Mouse (Mus musculus) bone marrow, adult 2 months (tissue): Measurements from ENCODE around the gene Rpl10-ps3. TPM values are rescaled to one million over a fixed set of nuclear protein-coding genes. Genes with fewer than 3 reads are reported as not detected.

Experiments used
- H3K27ac ChIP-seq: fragments of 200-500 bp; 2 replicates; pipeline ENCODE4 v1.5.1; 2012; ENCODE audit warnings: low read depth, mild to moderate bottlenecking, control low read depth, inconsistent platforms, low read length; ENCODE audit not compliant: control insufficient read depth, poor library complexity, insufficient read depth
- H3K4me1 ChIP-seq: fragments of 200-500 bp; 2 replicates; pipeline ENCODE4 v1.6.1; 2011; ENCODE audit warnings: low read length; ENCODE audit not compliant: control insufficient read depth, insufficient read depth
- H3K4me3 ChIP-seq: fragments of 200-500 bp; replicated peaks from 2 replicates; pipeline ENCODE3; 2011; ENCODE audit warnings: mild to moderate bottlenecking, low read depth, low read length, control low read depth; ENCODE audit not compliant: control insufficient read depth
- CTCF ChIP-seq: fragments of 200-500 bp; IDR thresholded peaks from 2 replicates; pipeline ENCODE4 v1.5.1; 2011; ENCODE audit warnings: low read length, control low read depth; ENCODE audit not compliant: control insufficient read depth, insufficient read depth
- POLR2A ChIP-seq: fragments of 200-500 bp; IDR thresholded peaks from 2 replicates; pipeline ENCODE4 v1.6.1; 2011; ENCODE audit warnings: low read depth, mild to moderate bottlenecking, control low read depth, low read length, borderline replicate concordance; ENCODE audit not compliant: control insufficient read depth
- WGBS: fragments of 180-500 bp; shearing (Covaris S2); methylation state at CpG from one replicate; pipeline ENCODE4 v1.1.7; 2018; 5-methylcytosine and 5-hydroxymethylcytosine counted together
- polyA plus RNA-seq: library from polyadenylated mRNA; stranded (reverse); fragments of >200 nt; gene quantifications from 2 replicates; pipeline ENCODE4 v1.2.4, GENCODE M21; 2011; ENCODE audit warnings: low replicate concordance; ENCODE audit not compliant: missing spikeins, insufficient read depth, insufficient read length

The Rpl10-ps3 gene
- polyA plus RNA-seq, 1 experiment = 982 TPM

DNA sequence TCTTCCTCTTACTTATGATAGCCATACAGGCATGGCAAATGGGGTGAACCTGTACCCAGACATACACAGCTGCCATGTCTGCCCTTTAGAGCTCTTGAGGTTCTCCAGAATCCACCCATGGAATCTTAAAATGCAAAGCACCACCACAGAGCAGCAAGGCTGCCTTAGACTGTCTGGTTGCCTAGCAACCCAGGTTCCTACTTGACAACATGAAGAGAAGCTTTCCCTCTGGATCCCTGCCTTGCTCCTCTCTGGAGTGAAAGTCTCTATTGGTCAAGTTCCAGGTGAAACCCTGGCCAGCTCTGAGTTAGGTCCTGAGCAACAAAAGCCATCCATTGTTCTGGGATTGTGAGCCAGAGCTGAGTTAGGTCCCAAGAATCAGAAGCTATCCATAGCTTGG is 43.0 kb downstream of the Rpl10-ps3 start:
- no peak for TF ChIP-seq POLR2A
- TF ChIP-seq CTCF = no peak
- Histone ChIP-seq H3K4me3 (no peak overlapping the region), H3K27ac (no peak overlapping the region), H3K4me1 (no peaks in the 10 kb centered on the region)

DNA sequence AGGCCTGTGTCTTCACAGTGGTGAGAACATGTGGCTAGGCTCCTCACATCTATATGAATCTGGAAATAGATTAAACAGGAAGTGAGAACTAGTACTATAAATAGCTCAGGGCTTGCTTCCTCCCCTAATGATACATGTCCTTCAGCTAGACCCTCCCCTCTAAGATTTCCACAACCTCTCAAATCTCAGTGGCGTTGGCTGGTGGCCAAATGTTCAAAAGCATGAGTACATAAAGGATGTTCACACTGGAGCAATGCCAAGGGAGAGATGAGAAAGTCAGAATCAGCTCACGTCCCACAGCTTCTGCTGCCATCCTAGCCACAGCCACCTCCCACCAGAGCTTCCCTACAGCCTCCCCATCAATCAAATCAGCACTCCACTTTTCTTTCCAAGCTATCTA is 46.4 kb downstream of the Rpl10-ps3 start:
- 47% methylated on average over 2 of the region's 2 CpGs for WGBS
- Histone ChIP-seq H3K4me1 (no peaks in the 10 kb centered on the region), H3K27ac (no peak overlapping the region), H3K4me3 (no peak overlapping the region)
- TF ChIP-seq POLR2A (no peak), CTCF (no peak)

Other genes starting within 250 kb of the Rpl10-ps3 start
- 1.5 TPM in 1 of 2 replicates, not detected in the other for gene Plet1, start 149.6 kb upstream of the Rpl10-ps3 start, polyA plus RNA-seq
- gene Pts, start 183.8 kb upstream of the Rpl10-ps3 start, polyA plus RNA-seq = 14.5 and 35.7 TPM in 2 replicates
- 11.9 and 18.4 TPM in 2 replicates for gene Il18, start 209.9 kb upstream of the Rpl10-ps3 start, polyA plus RNA-seq
- 1.1 and 1.9 TPM in 2 replicates for gene Bco2, start 210.2 kb upstream of the Rpl10-ps3 start, polyA plus RNA-seq
- gene Tex12, start 216.4 kb upstream of the Rpl10-ps3 start, polyA plus RNA-seq = not detected in 2 replicates